ENCODE assay signal across 8 mouse cellular contexts in genomic region chr17:88508846-88509508, GRCm38 (mm10). TPM values are rescaled to one million over a fixed set of nuclear protein-coding genes. Genes with fewer than 3 reads are reported as not detected.
A peak's percentile ranks its signal among the peaks of the same experiment; 100 is the strongest.
DNase-seq lines count a peak whose midpoint lies in the region; ATAC-seq lines count a peak whose summit lies in the region.

No protein-coding gene starts in this region.

- no peaks in the 10 kb centered on the region for H3K27me3 ChIP-seq in midbrain, embryonic 11.5 days (ENCODE audit: control insufficient read depth, insufficient read depth, low read length)
- H3K27me3 ChIP-seq in midbrain, embryonic 13.5 days: peaks cover 3% of the 10 kb centered on the region; the same call in 1 of the 2 replicates
- H3K27me3 ChIP-seq in embryonic facial prominence, embryonic 14.5 days (replicated peaks; ENCODE audit: control insufficient read depth, insufficient read depth, low read length): no peaks in the 10 kb centered on the region
- no peaks in the 10 kb centered on the region for H3K27me3 ChIP-seq in limb, embryonic 15.5 days

- 34% methylated on average over 12 of the region's 12 CpGs for WGBS in midbrain, embryonic 11.5 days
- 36% methylated on average over 12 of the region's 12 CpGs for WGBS in midbrain, embryonic 13.5 days
- WGBS in embryonic facial prominence, embryonic 14.5 days: 35% methylated on average over 12 of the region's 12 CpGs
- 22% methylated on average over 12 of the region's 12 CpGs for whole genome bisulfite sequencing in limb, embryonic 15.5 days

- no peak overlapping the region for H3K4me3 ChIP-seq in midbrain, embryonic 11.5 days (ENCODE audit: low read depth, low read length)
- H3K4me3 ChIP-seq in midbrain, embryonic 13.5 days (replicated peaks): no peak overlapping the region
- no peak overlapping the region for H3K4me3 ChIP-seq in embryonic facial prominence, embryonic 14.5 days (ENCODE audit: low read depth, low read length)
- 0 out of 2 replicates have a peak overlapping the region, but pooled peaks have one; percentile 0 for H3K4me3 ChIP-seq in limb, embryonic 15.5 days

- H3K4me1 ChIP-seq in midbrain, embryonic 11.5 days (ENCODE audit: control insufficient read depth, insufficient read depth, low read length): no peaks in the 10 kb centered on the region
- peaks cover 20% of the 10 kb centered on the region for H3K4me1 ChIP-seq in midbrain, embryonic 13.5 days (replicated peaks)
- H3K4me1 ChIP-seq in embryonic facial prominence, embryonic 14.5 days (ENCODE audit: control insufficient read depth, insufficient read depth, low read length): no peaks in the 10 kb centered on the region; the same call in 1 of the 2 replicates
- peaks cover 16% of the 10 kb centered on the region for H3K4me1 ChIP-seq in limb, embryonic 15.5 days

- H3K9ac ChIP-seq in midbrain, embryonic 11.5 days (ENCODE audit: low read length): no peak overlapping the region
- H3K9ac ChIP-seq in midbrain, embryonic 13.5 days (replicated peaks): no peak overlapping the region
- no peak overlapping the region for H3K9ac ChIP-seq in embryonic facial prominence, embryonic 14.5 days (ENCODE audit: low read depth, low read length)
- H3K9ac ChIP-seq in limb, embryonic 15.5 days: no peak overlapping the region

- ATAC-seq in midbrain, embryonic 11.5 days (ENCODE audit: low FRiP score): 0 out of 2 replicates have a peak, but pooled peaks have one; percentile 22
- ATAC-seq in midbrain, embryonic 13.5 days: no peak
- ATAC-seq in embryonic facial prominence, embryonic 14.5 days (ENCODE audit: low read depth): peak; percentile 17
- ATAC-seq in limb, embryonic 15.5 days (ENCODE audit: insufficient number of reproducible peaks, low FRiP score, low TSS enrichment, low read depth): no peak

- H3K36me3 ChIP-seq in midbrain, embryonic 11.5 days (ENCODE audit: control insufficient read depth, insufficient read depth, low read length): no peaks in the 10 kb centered on the region
- no peaks in the 10 kb centered on the region for H3K36me3 ChIP-seq in midbrain, embryonic 13.5 days
- H3K36me3 ChIP-seq in embryonic facial prominence, embryonic 14.5 days (ENCODE audit: control insufficient read depth, insufficient read depth, low read length): no peaks in the 10 kb centered on the region
- no peaks in the 10 kb centered on the region for H3K36me3 ChIP-seq in limb, embryonic 15.5 days

- no peak overlapping the region for H3K4me2 ChIP-seq in midbrain, embryonic 11.5 days
- no peak overlapping the region for H3K4me2 ChIP-seq in midbrain, embryonic 13.5 days (replicated peaks)
- H3K4me2 ChIP-seq in embryonic facial prominence, embryonic 14.5 days (ENCODE audit: low read depth, low read length): peak overlapping the region; percentile 27
- H3K4me2 ChIP-seq in limb, embryonic 15.5 days: peak overlapping the region; percentile 23; the same call in 1 of the 2 replicates

- DNase-seq in midbrain, embryonic 11.5 days (ENCODE audit: low spot score, missing footprints): no peak
- DNase-seq in adrenal gland, adult (ENCODE audit: inconsistent age in 2 of 2, low spot score in 1 of 2): peak; percentile 90 to 95
- DNase-seq in embryonic facial prominence, embryonic 14.5 days (ENCODE audit: low spot score): peak; percentile 32
- peak; percentile 67 for DNase-seq in heart, postnatal 4 days
- DNase-seq in natural killer cell, adult 2 months (ENCODE audit: low spot score in 2 of 2): peak; percentile 9 to 46
- DNase-seq in yolk sac, embryonic 10.5 days (ENCODE audit: low spot score): peak; percentile 32

- no peaks in the 10 kb centered on the region for H3K9me3 ChIP-seq in midbrain, embryonic 11.5 days (ENCODE audit: control insufficient read depth, low read length)
- no peaks in the 10 kb centered on the region for H3K9me3 ChIP-seq in midbrain, embryonic 13.5 days
- no peaks in the 10 kb centered on the region for H3K9me3 ChIP-seq in embryonic facial prominence, embryonic 14.5 days (ENCODE audit: control insufficient read depth, low read length)
- no peaks in the 10 kb centered on the region for H3K9me3 ChIP-seq in limb, embryonic 15.5 days

- H3K27ac ChIP-seq in midbrain, embryonic 11.5 days (ENCODE audit: low read depth, low read length): no peak overlapping the region
- H3K27ac ChIP-seq in midbrain, embryonic 13.5 days: no peak overlapping the region; the same call in 1 of the 2 replicates
- H3K27ac ChIP-seq in embryonic facial prominence, embryonic 14.5 days (replicated peaks; ENCODE audit: low read depth, low read length): no peak overlapping the region
- H3K27ac ChIP-seq in limb, embryonic 15.5 days: no peak overlapping the region

RNA-seq across cellular contexts. Expression of gene Ppp1r21, which starts 20.9 kb away (rescaled TPM):
- polyA plus RNA-seq in midbrain, embryonic 11.5 days (2014; fragmentation: Nextera tagmentation; extraction: Ambion mirVana): 22.7 and 24.0 TPM in 2 replicates
- 30.9 and 33.7 TPM in 2 replicates for polyA plus RNA-seq in midbrain, embryonic 13.5 days (2015; fragmentation: Nextera tagmentation; extraction: Ambion mirVana)
- polyA plus RNA-seq in embryonic facial prominence, embryonic 14.5 days (2014; fragmentation: Nextera tagmentation; extraction: Ambion mirVana): 23.5 and 24.1 TPM in 2 replicates
- 10 to 100 TPM; 11.5 to 16.7 TPM for total RNA-seq in heart, postnatal 4 days (2021)
- polyA plus RNA-seq in limb, embryonic 15.5 days (2015; fragmentation: Nextera tagmentation; extraction: Ambion mirVana): 19.9 and 21.8 TPM in 2 replicates

Comparison
In these comparisons a context has a peak if more than half of its experiments do, and no peak if none do; other contexts are left out.
1. ATAC-seq: peak in midbrain, embryonic 11.5 days (single experiment) and embryonic facial prominence, embryonic 14.5 days (single experiment); none in midbrain, embryonic 13.5 days (single experiment) and limb, embryonic 15.5 days (single experiment).
2. H3K4me2 ChIP-seq: peak in embryonic facial prominence, embryonic 14.5 days (single experiment) and limb, embryonic 15.5 days (single experiment); none in midbrain, embryonic 11.5 days (single experiment) and midbrain, embryonic 13.5 days (single experiment).